Mouse (Mus musculus): Measurements from ENCODE around the gene Irs1. TPM values are rescaled to one million over a fixed set of nuclear protein-coding genes. Genes with fewer than 3 reads are reported as not detected.

The Irs1 gene
- polyA plus RNA-seq, 1 experiment from 2014 or later: 3.6 TPM

DNA sequence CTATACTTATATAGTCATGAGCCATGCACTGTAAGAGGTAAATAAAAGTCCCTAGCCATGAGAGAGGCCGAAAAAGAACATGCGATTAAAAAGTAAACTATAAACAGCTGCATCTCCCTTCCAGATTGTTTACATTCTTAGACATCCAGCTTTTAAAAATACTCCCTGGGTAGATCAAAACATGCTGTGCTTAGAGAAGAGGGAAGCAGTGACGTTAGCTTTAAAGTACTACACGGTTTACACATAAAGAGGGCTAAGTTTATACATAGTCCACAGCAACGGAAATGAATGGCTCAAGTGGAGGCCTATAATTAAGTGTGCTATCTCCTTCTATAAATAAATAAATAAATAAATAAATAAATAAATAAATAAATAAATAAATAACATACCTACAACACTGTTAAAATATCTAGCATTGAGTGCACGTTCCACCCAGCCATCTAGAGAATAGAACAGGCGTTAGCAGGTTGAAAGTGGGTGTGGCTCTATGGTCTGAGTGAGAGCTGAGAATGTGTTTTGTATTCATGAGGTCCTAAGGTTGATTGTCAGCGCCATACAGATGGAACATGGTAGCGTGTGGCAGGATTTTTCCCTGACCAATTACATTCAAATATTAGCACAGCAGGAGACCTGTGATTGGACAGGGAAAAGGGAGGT is 37.3 kb downstream of the Irs1 start:
- Histone ChIP-seq H3K9me3 (ENCODE audit: control insufficient read depth, low read length) (no peaks in the 10 kb centered on the region), H3K27ac (ENCODE audit: low read depth, low read length) (no peak overlapping the region), H3K4me2 (no peak overlapping the region), H3K9ac (ENCODE audit: low read depth, low read length) (no peak overlapping the region), H3K4me3 (ENCODE audit: low read depth, low read length) (no peak overlapping the region), H3K4me1 (replicated peaks; ENCODE audit: control insufficient read depth, insufficient read depth, low read length) (no peaks in the 10 kb centered on the region), H3K36me3 (ENCODE audit: control insufficient read depth, insufficient read depth, low read length) (no peaks in the 10 kb centered on the region), H3K27me3 (replicated peaks; ENCODE audit: control insufficient read depth, insufficient read depth, low read length) (no peaks in the 10 kb centered on the region)
- ATAC-seq (replicated peaks; ENCODE audit: low FRiP score): no peak
- WGBS: 84% methylated on average over 9 of the region's 9 CpGs
- no peak for DNase-seq (ENCODE audit: low spot score)

DNA sequence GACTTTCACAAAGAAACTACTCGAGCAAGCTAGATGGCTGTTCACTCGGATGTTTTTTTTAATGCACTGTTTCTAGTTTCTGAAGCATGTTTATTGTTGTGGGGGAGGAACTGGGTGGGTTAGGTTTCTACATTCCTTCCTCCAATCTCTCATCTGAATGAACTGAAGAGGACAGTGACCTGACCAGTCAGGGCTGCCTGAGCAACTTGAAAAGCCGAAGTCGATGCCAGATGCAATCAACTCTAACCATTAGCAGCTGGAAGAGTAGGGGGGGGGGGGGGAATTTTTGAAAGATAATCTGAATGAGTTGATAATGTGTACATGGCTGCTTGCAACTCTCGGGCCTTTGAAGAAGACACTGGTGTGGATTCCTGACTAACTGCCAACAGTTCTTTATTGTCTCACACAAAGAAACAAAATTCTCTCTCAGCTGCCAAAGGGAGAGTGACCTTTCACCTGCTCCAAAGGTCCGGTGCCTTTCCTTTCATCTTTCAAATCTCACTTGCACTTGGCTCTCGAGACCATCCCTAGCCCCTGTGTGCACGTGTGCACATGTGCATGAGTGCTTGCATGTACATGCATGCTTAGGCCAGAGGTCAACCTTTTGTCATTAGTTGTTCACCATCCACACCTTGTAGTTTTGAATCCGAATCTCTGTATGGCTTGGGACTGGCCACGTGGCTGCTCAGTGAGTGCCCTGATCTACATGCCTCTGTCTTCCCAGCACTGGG is 43.8 kb downstream of the Irs1 start:
- DNase-seq (ENCODE audit: low spot score) (no peak), ATAC-seq (replicated peaks; ENCODE audit: low FRiP score) (no peak)
- Histone ChIP-seq H3K9me3 (ENCODE audit: control insufficient read depth, low read length) (no peaks in the 10 kb centered on the region), H3K4me1 (replicated peaks; ENCODE audit: control insufficient read depth, insufficient read depth, low read length) (0 out of 2 replicates have a peak, but pooled peaks cover 2% of the 10 kb centered on the region), H3K36me3 (ENCODE audit: control insufficient read depth, insufficient read depth, low read length) (no peaks in the 10 kb centered on the region), H3K9ac (ENCODE audit: low read depth, low read length) (no peak overlapping the region), H3K27ac (ENCODE audit: low read depth, low read length) (no peak overlapping the region), H3K4me2 (no peak overlapping the region), H3K27me3 (replicated peaks; ENCODE audit: control insufficient read depth, insufficient read depth, low read length) (no peaks in the 10 kb centered on the region), H3K4me3 (ENCODE audit: low read depth, low read length) (no peak overlapping the region)
- WGBS: 70% methylated on average over 10 of the region's 10 CpGs

DNA sequence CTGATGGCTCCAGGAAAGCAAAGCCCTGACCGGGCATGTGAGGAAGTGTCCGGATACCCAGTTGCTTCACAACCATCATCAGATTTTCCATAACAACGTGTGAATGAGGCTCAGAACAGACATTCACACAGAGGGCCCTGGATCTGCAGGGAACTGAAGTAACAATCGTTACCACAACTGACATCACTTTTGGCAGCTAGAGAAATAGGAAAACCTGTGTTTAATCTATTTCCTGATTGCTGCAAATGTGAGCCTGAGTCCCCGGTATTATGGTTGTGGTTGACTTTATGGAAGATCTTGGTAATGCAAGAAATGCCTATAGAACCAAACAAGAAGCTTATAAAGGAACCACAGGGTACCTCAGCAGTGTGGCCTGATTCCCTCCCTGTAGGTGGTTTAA is 46.2 kb downstream of the Irs1 start:
- Histone ChIP-seq H3K27ac (ENCODE audit: low read depth, low read length) (no peak overlapping the region), H3K4me3 (ENCODE audit: low read depth, low read length) (no peak overlapping the region), H3K9ac (ENCODE audit: low read depth, low read length) (no peak overlapping the region), H3K27me3 (replicated peaks; ENCODE audit: control insufficient read depth, insufficient read depth, low read length) (no peaks in the 10 kb centered on the region), H3K4me1 (replicated peaks; ENCODE audit: control insufficient read depth, insufficient read depth, low read length) (0 out of 2 replicates have a peak, but pooled peaks cover 2% of the 10 kb centered on the region), H3K9me3 (ENCODE audit: control insufficient read depth, low read length) (no peaks in the 10 kb centered on the region), H3K4me2 (no peak overlapping the region), H3K36me3 (ENCODE audit: control insufficient read depth, insufficient read depth, low read length) (no peaks in the 10 kb centered on the region)
- ATAC-seq (replicated peaks; ENCODE audit: low FRiP score) (no peak), DNase-seq (ENCODE audit: low spot score) (no peak)
- 79% methylated on average over 5 of the region's 5 CpGs for WGBS

DNA sequence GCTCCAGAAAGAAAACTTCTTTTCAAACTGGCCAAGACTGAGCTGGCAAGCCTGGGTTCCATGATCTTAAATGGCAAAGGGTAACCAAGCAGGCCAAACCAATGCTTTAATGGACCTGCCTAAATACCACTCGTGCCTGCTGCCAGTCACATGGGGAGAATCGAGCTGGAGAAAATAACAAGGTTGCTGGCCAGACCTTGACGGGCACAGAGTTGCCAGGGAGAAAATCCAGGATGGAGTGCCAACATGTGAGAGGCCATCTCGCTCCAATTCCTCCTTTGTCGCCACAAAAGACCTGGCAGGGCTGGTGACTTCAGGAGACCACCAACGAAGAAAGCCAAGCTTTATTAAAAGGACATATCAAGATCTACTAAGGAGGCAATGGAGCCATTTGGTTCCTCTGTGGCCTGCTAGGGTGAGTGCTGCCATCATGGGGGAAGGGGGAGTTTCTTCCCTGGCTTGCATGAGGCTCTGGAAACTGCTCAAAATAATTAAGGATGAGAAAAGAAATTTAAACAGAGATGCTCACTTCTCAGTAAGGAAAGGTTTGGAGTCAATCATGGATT is 47.9 kb downstream of the Irs1 start:
- Histone ChIP-seq H3K4me2 (no peak overlapping the region), H3K36me3 (ENCODE audit: control insufficient read depth, insufficient read depth, low read length) (no peaks in the 10 kb centered on the region), H3K4me3 (ENCODE audit: low read depth, low read length) (no peak overlapping the region), H3K9me3 (ENCODE audit: control insufficient read depth, low read length) (no peaks in the 10 kb centered on the region), H3K4me1 (replicated peaks; ENCODE audit: control insufficient read depth, insufficient read depth, low read length) (0 out of 2 replicates have a peak, but pooled peaks cover 2% of the 10 kb centered on the region), H3K9ac (ENCODE audit: low read depth, low read length) (no peak overlapping the region), H3K27me3 (replicated peaks; ENCODE audit: control insufficient read depth, insufficient read depth, low read length) (no peaks in the 10 kb centered on the region), H3K27ac (ENCODE audit: low read depth, low read length) (no peak overlapping the region)
- DNase-seq (ENCODE audit: low spot score) (no peak), ATAC-seq (replicated peaks; ENCODE audit: low FRiP score) (no peak)
- WGBS: 82% methylated on average over 6 of the region's 6 CpGs

DNA sequence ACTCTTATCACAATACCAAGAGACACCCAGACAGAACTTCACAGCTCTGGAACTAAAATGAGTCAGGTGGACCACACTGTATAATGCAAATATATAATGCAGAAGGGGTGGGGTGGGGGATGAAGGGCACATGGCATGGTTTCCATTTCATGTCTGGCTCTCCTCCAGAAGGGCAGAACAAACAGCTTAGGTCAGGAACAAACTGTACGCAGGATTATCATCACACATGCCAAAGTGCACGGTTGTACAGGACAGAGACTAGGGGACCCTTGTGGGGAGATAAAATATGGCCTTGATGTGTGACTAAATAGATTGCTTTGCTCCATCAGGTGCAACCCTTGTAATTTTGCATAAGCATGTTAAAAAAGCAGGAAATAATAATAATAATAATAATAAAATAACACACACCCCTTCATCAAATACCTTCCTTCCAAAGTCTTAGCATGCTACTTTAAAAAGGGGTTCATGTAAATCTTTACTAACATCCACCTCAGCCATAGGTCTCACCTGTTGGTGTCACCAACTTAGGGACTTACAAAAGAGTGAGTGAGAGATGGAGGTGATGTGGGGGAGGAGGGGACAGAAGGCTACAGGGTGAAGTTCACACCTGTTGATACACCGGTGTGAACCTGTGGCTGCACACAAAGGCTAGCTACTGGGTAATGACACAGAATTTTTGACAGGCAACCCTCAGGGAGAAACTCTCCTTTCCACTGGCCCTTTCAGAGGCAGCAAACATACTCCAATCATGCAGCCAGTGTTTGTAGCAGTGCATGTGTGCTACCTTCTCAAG is 51.6 kb downstream of the Irs1 start:
- Histone ChIP-seq H3K9ac (ENCODE audit: low read depth, low read length) (no peak overlapping the region), H3K27ac (ENCODE audit: low read depth, low read length) (no peak overlapping the region), H3K27me3 (replicated peaks; ENCODE audit: control insufficient read depth, insufficient read depth, low read length) (no peaks in the 10 kb centered on the region), H3K4me3 (ENCODE audit: low read depth, low read length) (no peak overlapping the region), H3K36me3 (ENCODE audit: control insufficient read depth, insufficient read depth, low read length) (no peaks in the 10 kb centered on the region; the same call in 1 of the 2 replicates), H3K4me1 (replicated peaks; ENCODE audit: control insufficient read depth, insufficient read depth, low read length) (no peaks in the 10 kb centered on the region), H3K4me2 (no peak overlapping the region), H3K9me3 (ENCODE audit: control insufficient read depth, low read length) (no peaks in the 10 kb centered on the region)
- ATAC-seq (replicated peaks; ENCODE audit: low FRiP score): no peak
- DNase-seq (ENCODE audit: low spot score): no peak
- 84% methylated on average over 3 of the region's 3 CpGs for WGBS

DNA sequence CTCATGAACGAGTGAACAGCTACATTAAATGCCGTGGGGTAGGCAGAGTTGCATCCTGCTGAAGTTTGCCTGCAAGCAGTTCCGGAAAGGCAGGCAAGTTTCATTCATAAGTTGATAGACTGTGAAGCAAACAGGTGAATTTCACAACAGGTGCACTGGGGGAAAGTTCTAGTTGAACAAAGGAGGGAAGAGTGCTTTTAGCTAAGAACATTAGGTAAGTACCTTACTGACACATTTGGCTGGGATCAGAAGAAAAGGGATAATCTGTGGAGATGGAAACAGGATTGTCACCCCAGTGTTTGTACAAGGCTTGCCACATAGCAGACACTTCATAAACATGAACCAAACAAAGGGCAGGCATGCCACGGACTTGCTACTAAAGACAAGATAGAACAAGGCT is 53.0 kb downstream of the Irs1 start:
- H3K27ac ChIP-seq (ENCODE audit: low read depth, low read length): no peak overlapping the region
- no peaks in the 10 kb centered on the region; the same call in 1 of the 2 replicates for H3K36me3 ChIP-seq (ENCODE audit: control insufficient read depth, insufficient read depth, low read length)
- no peaks in the 10 kb centered on the region for H3K27me3 ChIP-seq (replicated peaks; ENCODE audit: control insufficient read depth, insufficient read depth, low read length)
- no peak overlapping the region for H3K4me2 ChIP-seq
- 76% methylated on average over 4 of the region's 4 CpGs for WGBS
- H3K9ac ChIP-seq (ENCODE audit: low read depth, low read length): no peak overlapping the region
- ATAC-seq (replicated peaks; ENCODE audit: low FRiP score): no peak
- no peaks in the 10 kb centered on the region for H3K4me1 ChIP-seq (replicated peaks; ENCODE audit: control insufficient read depth, insufficient read depth, low read length)
- DNase-seq (ENCODE audit: low spot score): no peak
- H3K9me3 ChIP-seq (ENCODE audit: control insufficient read depth, low read length): no peaks in the 10 kb centered on the region
- no peak overlapping the region for H3K4me3 ChIP-seq (ENCODE audit: low read depth, low read length)

DNA sequence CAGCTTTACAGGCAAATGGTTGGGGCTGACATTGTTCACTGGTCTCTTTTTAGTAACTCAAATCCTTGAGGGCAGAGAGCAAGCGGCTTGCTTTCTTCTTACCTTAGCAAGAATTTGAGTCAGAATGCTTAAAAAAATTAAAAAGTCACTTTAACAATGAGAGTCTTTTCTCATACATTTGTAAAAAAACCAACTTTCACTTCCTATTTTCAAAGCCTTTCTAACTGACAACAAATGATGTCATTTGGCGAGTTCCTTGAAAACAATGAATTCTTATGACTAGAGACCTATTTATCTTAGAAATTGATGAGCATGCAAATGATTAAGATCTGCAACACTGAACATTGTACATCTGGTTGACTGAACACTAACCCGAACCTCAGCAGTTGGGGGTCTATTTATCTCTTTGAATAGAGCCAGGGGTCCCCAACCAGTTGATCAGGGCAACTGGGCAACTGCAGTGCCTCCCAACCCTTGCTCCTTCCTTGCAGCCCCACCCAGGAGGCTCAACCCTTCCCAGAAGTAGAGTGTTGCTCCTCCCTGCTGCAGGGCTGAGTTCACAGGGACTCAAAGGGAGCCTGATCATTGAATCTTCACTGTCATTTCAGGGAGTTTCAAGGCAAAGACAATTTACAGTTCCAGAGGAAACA is 55.6 kb downstream of the Irs1 start:
- H3K27ac ChIP-seq (ENCODE audit: low read depth, low read length): no peak overlapping the region
- H3K27me3 ChIP-seq (replicated peaks; ENCODE audit: control insufficient read depth, insufficient read depth, low read length): no peaks in the 10 kb centered on the region

DNA sequence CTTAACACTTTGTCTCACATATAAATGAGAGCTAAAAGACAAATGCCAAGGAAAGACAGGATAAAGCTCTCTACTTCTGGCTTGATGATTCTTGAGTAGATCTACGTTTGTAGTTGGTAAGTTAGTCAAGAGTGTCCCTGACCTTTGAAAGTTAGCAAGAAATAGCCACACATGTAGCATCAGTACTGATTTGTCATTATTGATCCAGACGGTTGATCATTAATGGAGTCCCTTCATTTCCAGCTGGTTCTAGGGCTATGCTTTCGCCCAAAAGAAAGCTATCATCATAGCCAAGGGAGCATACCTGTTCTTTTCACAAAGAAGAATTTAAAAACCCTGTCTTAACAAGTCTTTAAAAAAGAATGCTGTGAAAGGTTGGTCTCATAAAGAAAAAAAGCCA is 56.6 kb downstream of the Irs1 start:
- no peak overlapping the region for H3K9ac ChIP-seq (ENCODE audit: low read depth, low read length)
- ATAC-seq (replicated peaks; ENCODE audit: low FRiP score): no peak
- no peaks in the 10 kb centered on the region for H3K4me1 ChIP-seq (replicated peaks; ENCODE audit: control insufficient read depth, insufficient read depth, low read length)
- H3K36me3 ChIP-seq (ENCODE audit: control insufficient read depth, insufficient read depth, low read length): no peaks in the 10 kb centered on the region; the same call in 1 of the 2 replicates
- H3K4me2 ChIP-seq: no peak overlapping the region
- H3K27ac ChIP-seq (ENCODE audit: low read depth, low read length): no peak overlapping the region
- H3K4me3 ChIP-seq (ENCODE audit: low read depth, low read length): no peak overlapping the region
- no peaks in the 10 kb centered on the region for H3K27me3 ChIP-seq (replicated peaks; ENCODE audit: control insufficient read depth, insufficient read depth, low read length)
- no peaks in the 10 kb centered on the region for H3K9me3 ChIP-seq (ENCODE audit: control insufficient read depth, low read length)
- DNase-seq (ENCODE audit: low spot score): no peak
- WGBS: 73% methylated on average over 3 of the region's 3 CpGs

More for the DNA sequence above, 55.6 kb downstream of the Irs1 start:
- Histone ChIP-seq H3K4me2 (no peak overlapping the region), H3K9me3 (ENCODE audit: control insufficient read depth, low read length) (no peaks in the 10 kb centered on the region), H3K36me3 (ENCODE audit: control insufficient read depth, insufficient read depth, low read length) (no peaks in the 10 kb centered on the region; the same call in 1 of the 2 replicates), H3K4me3 (ENCODE audit: low read depth, low read length) (no peak overlapping the region), H3K4me1 (replicated peaks; ENCODE audit: control insufficient read depth, insufficient read depth, low read length) (no peaks in the 10 kb centered on the region), H3K9ac (ENCODE audit: low read depth, low read length) (no peak overlapping the region)
- WGBS: 72% methylated on average over 3 of the region's 3 CpGs
- DNase-seq (ENCODE audit: low spot score): no peak
- ATAC-seq (replicated peaks; ENCODE audit: low FRiP score): no peak

Data from liver, embryonic 11.5 days (tissue).